Mouse (Mus musculus): Measurements from ENCODE around the gene Stk32c. TPM values are rescaled to one million over a fixed set of nuclear protein-coding genes. Genes with fewer than 3 reads are reported as not detected.
A peak's percentile ranks its signal among the peaks of the same experiment; 100 is the strongest.

Stk32c gene
- polyA plus RNA-seq, 1 experiment from 2014 or later: 0.46 TPM

GRCm38 (mm10) chr7:139246931-139247880 lies 34.1 kb upstream of the Stk32c start:
- Histone ChIP-seq H3K27me3 (peaks cover 65% of the 10 kb centered on the region), H3K4me3 (replicated peaks) (peak overlapping the region; percentile 64), H3K9me3 (no peaks in the 10 kb centered on the region), H3K36me3 (replicated peaks) (no peaks in the 10 kb centered on the region), H3K4me1 (peaks cover 35% of the 10 kb centered on the region), H3K4me2 (peak overlapping the region; percentile 96), H3K27ac (no peak overlapping the region), H3K9ac (peak overlapping the region; percentile 67)
- WGBS: 4% methylated on average over 38 of the region's 38 CpGs
- peak; percentile 42 for ATAC-seq (ENCODE audit: low FRiP score)

- WGBS: 81% methylated on average over 5 of the region's 5 CpGs
- Histone ChIP-seq H3K4me2 (no peak overlapping the region), H3K36me3 (replicated peaks) (no peaks in the 10 kb centered on the region), H3K9me3 (no peaks in the 10 kb centered on the region), H3K27me3 (peaks cover 61% of the 10 kb centered on the region), H3K4me1 (peaks cover 28% of the 10 kb centered on the region), H3K4me3 (replicated peaks) (no peak overlapping the region), H3K9ac (no peak overlapping the region), H3K27ac (no peak overlapping the region)
- ATAC-seq (ENCODE audit: low FRiP score): no peak
These were observed 33.0 kb upstream of the Stk32c start for GRCm38 (mm10) chr7:139246086-139246485.

DNA sequence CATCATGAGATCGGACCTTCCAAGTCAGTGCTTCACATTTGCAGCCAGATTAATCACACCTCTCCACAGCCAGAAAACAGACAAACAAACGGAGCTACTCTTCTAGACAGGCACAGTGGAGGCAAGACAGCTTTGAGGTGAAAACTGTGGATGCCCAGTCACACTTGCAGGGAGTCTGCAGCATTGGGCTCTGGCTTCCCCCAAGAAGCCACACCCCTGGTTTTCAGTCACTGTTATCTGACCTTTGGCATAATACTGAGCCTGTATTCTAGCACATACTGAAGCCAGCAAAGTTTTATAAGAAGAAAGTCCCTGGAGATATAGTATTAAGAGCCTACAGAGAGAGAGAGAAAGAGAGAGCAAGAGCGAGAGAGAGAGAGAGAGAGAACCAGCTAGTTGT lies 26.3 kb upstream of the Stk32c start:
- H3K27me3 ChIP-seq: peaks cover 34% of the 10 kb centered on the region
- no peak overlapping the region for H3K27ac ChIP-seq
- no peaks in the 10 kb centered on the region for H3K9me3 ChIP-seq
- no peaks in the 10 kb centered on the region for H3K36me3 ChIP-seq (replicated peaks)
- 83% methylated on average over 3 of the region's 3 CpGs for WGBS
- ATAC-seq (ENCODE audit: low FRiP score): no peak
- H3K9ac ChIP-seq: no peak overlapping the region
- no peak overlapping the region for H3K4me3 ChIP-seq (replicated peaks)
- peaks cover 8% of the 10 kb centered on the region for H3K4me1 ChIP-seq
- H3K4me2 ChIP-seq: no peak overlapping the region

DNA sequence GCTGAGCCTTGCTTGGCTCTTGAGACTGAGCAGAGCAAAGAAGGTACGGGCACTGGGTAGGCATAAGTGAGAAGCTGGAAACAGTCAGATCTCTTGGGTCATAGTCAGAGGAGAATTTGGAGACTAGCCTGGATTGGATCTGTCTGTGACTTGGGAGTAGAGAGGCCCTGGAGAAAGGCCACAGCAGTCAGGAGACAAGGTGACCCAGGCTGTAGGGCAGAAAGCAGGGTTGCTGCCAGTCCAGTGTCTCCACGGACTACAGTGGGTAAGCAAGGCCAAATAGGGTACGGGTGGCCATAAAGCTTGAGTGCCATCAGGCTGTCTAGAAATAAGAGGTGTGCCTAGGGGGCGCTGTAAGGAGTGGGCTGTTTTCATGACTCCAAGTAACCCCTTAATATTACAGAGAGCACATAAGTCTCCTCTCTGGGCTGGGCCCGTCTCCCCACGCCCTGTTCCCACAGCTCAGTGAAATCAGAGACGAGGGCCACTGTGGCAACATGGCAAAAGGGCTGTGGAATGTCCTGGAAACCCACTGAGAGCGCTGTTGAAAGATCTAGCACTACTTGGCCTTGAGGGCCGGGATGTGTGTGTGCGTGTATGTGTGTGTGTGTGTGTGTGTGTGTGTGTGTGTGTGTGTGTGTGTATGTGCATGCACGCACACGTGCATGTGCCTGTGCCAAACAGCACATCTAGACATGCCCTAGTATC lies 22.7 kb upstream of the Stk32c start:
- no peak overlapping the region for H3K4me2 ChIP-seq
- no peaks in the 10 kb centered on the region for H3K36me3 ChIP-seq (replicated peaks)
- WGBS: 83% methylated on average over 11 of the region's 12 CpGs
- ATAC-seq (ENCODE audit: low FRiP score): no peak
- peaks cover 25% of the 10 kb centered on the region for H3K27me3 ChIP-seq
- no peak overlapping the region for H3K4me3 ChIP-seq (replicated peaks)
- no peak overlapping the region for H3K9ac ChIP-seq
- H3K9me3 ChIP-seq: no peaks in the 10 kb centered on the region
- no peak overlapping the region for H3K27ac ChIP-seq
- H3K4me1 ChIP-seq: peaks cover 16% of the 10 kb centered on the region

GRCm38 (mm10) chr7:139234426-139235188 lies 21.5 kb upstream of the Stk32c start:
- H3K4me2 ChIP-seq: peak overlapping the region; percentile 21; the same call in 1 of the 2 replicates
- ATAC-seq (ENCODE audit: low FRiP score): no peak; the same call in 1 of the 2 replicates
- no peaks in the 10 kb centered on the region for H3K36me3 ChIP-seq (replicated peaks)
- H3K9me3 ChIP-seq: no peaks in the 10 kb centered on the region
- H3K27ac ChIP-seq: no peak overlapping the region
- no peak overlapping the region for H3K4me3 ChIP-seq (replicated peaks)
- peaks cover 16% of the 10 kb centered on the region for H3K4me1 ChIP-seq
- WGBS: 11% methylated on average over 18 of the region's 18 CpGs
- peaks cover 25% of the 10 kb centered on the region for H3K27me3 ChIP-seq
- no peak overlapping the region for H3K9ac ChIP-seq

- no peak overlapping the region for H3K9ac ChIP-seq
These were observed 20.6 kb upstream of the Stk32c start for GRCm38 (mm10) chr7:139233714-139234113.

GRCm38 (mm10) chr7:139230241-139230640 lies 17.1 kb upstream of the Stk32c start:
- no peaks in the 10 kb centered on the region for H3K36me3 ChIP-seq (replicated peaks)
- H3K9me3 ChIP-seq: no peaks in the 10 kb centered on the region
- 86% methylated on average over 12 of the region's 12 CpGs for WGBS
- ATAC-seq (ENCODE audit: low FRiP score): no peak
- H3K4me2 ChIP-seq: no peak overlapping the region
- H3K4me3 ChIP-seq (replicated peaks): no peak overlapping the region
- H3K27me3 ChIP-seq: no peaks in the 10 kb centered on the region
- peaks cover 16% of the 10 kb centered on the region for H3K4me1 ChIP-seq
- H3K9ac ChIP-seq: no peak overlapping the region
- H3K27ac ChIP-seq: no peak overlapping the region

More at GRCm38 (mm10) chr7:139233714-139234113, 20.6 kb upstream of the Stk32c start:
- ATAC-seq (ENCODE audit: low FRiP score): peak; percentile 82
- H3K9me3 ChIP-seq: no peaks in the 10 kb centered on the region
- H3K4me3 ChIP-seq (replicated peaks): no peak overlapping the region
- peaks cover 21% of the 10 kb centered on the region for H3K27me3 ChIP-seq
- H3K4me2 ChIP-seq: no peak overlapping the region
- H3K4me1 ChIP-seq: peaks cover 16% of the 10 kb centered on the region
- no peaks in the 10 kb centered on the region for H3K36me3 ChIP-seq (replicated peaks)
- under 1% methylated on average over 7 of the region's 7 CpGs for WGBS
- H3K27ac ChIP-seq: no peak overlapping the region

- no peak overlapping the region for H3K9ac ChIP-seq
- no peaks in the 10 kb centered on the region for H3K36me3 ChIP-seq (replicated peaks)
- no peaks in the 10 kb centered on the region for H3K27me3 ChIP-seq
- no peaks in the 10 kb centered on the region for H3K9me3 ChIP-seq
- no peak overlapping the region for H3K4me3 ChIP-seq (replicated peaks)
- no peak overlapping the region for H3K27ac ChIP-seq
- no peak for ATAC-seq (ENCODE audit: low FRiP score)
- 90% methylated on average over 5 of the region's 5 CpGs for WGBS
- peaks cover 12% of the 10 kb centered on the region for H3K4me1 ChIP-seq
- no peak overlapping the region for H3K4me2 ChIP-seq
These were observed 16.7 kb upstream of the Stk32c start for GRCm38 (mm10) chr7:139229837-139230236.

DNA sequence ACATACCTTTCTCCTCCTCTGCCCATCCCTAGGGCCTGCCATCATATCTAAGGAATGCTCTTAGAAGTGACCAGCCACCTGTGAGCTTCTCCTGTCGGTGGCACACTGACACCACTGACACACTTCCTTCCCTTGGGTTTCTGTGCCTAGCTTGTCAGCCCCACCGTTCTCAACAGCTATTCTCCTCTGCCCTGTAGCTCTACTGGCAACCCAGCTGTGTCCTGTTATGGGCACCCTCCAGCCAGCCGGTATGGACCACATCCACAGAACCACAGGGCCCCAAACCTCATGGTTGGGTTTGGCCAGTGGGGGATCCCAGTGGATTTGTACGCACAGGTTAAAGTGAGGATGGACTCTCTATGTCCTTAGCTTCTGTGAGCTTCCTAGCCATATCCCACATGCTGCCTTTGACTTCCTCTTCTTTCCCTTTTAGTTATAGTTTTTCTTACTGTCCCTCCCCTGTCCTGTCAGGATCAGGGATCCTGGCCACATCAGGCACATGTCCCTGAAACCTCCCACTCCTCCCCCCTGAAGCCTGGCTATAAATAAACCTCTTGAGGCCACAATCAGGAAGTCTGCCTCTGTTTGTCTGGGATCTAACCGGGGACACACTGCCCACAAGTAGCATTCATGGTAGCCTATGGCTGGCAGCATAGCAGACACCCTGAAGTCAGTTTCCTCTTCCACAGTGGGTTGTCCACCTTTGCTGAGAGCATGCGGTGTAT lies 15.5 kb upstream of the Stk32c start:
- H3K27me3 ChIP-seq: no peaks in the 10 kb centered on the region
- no peaks in the 10 kb centered on the region for H3K36me3 ChIP-seq (replicated peaks)
- H3K4me1 ChIP-seq: no peaks in the 10 kb centered on the region
- H3K4me2 ChIP-seq: no peak overlapping the region
- H3K9ac ChIP-seq: no peak overlapping the region
- no peaks in the 10 kb centered on the region for H3K9me3 ChIP-seq
- 81% methylated on average over 6 of the region's 6 CpGs for WGBS
- no peak overlapping the region for H3K4me3 ChIP-seq (replicated peaks)
- no peak overlapping the region for H3K27ac ChIP-seq
- ATAC-seq (ENCODE audit: low FRiP score): no peak

GRCm38 (mm10) chr7:139226416-139226815 lies 13.3 kb upstream of the Stk32c start:
- H3K9me3 ChIP-seq: no peaks in the 10 kb centered on the region
- no peaks in the 10 kb centered on the region for H3K36me3 ChIP-seq (replicated peaks)
- 88% methylated on average over 7 of the region's 7 CpGs for WGBS
- H3K27me3 ChIP-seq: no peaks in the 10 kb centered on the region
- H3K4me3 ChIP-seq (replicated peaks): no peak overlapping the region
- no peak for ATAC-seq (ENCODE audit: low FRiP score)
- 0 out of 2 replicates have a peak, but pooled peaks cover 3% of the 10 kb centered on the region for H3K4me1 ChIP-seq
- H3K4me2 ChIP-seq: no peak overlapping the region
- no peak overlapping the region for H3K27ac ChIP-seq
- H3K9ac ChIP-seq: no peak overlapping the region

DNA sequence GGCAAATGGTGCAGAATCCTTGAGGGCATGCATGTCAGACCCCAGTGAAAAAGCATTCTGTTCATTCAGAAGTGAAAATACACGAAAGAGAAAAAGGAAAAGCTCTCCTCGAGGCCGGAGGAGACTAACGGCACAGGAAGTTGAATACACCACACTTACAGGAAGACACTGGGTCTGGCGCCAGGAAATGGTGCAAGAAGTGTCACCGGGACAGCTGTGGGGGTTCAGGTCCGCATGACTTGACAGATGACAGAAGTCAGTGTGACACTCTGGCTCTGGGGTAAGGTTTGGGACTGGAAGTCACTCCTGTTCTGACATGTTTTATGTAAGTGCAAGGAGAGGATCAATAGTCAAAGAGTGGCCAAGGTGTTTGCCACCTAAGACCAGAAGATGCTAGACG lies 11.6 kb upstream of the Stk32c start:
- Histone ChIP-seq H3K36me3 (replicated peaks) (no peaks in the 10 kb centered on the region), H3K4me1 (0 out of 2 replicates have a peak, but pooled peaks cover 3% of the 10 kb centered on the region), H3K9ac (no peak overlapping the region), H3K9me3 (no peaks in the 10 kb centered on the region), H3K27ac (no peak overlapping the region), H3K27me3 (no peaks in the 10 kb centered on the region), H3K4me3 (replicated peaks) (no peak overlapping the region), H3K4me2 (no peak overlapping the region)
- no peak for ATAC-seq (ENCODE audit: low FRiP score)
- 77% methylated on average over 8 of the region's 8 CpGs for WGBS

Measured in forebrain, embryonic 12.5 days (tissue).